Mouse (Mus musculus): ENCODE data around the gene Spats2l.

DNA sequence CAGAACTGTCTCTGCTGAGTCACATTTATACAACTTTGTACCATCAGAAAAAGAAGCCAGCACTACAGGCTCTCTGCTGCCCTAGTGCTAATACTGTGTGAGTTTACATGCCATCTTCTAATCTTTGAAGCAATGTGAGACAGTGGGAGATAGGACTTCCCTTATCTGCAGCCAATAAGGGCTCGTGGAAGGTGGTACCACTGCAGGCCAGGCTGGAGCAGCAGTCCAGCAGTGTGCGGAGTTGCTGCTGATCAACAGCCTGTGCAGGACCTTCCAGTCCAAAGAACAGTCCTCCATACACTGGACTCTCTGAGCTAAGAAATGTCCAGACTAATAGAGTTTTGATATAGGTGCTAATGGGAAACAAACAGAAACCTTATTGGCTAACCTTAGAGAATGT lies 59.2 kb downstream of the Spats2l start:
- no peak for TF ChIP-seq POLR2A (IDR thresholded peaks at IDR 0.05; ENCODE audit: control insufficient read depth in 1 of 2, insufficient read depth in 1 of 2, low read depth in 1 of 2, low read length in 2 of 2, poor library complexity in 1 of 2)
- TF ChIP-seq USF2 (IDR thresholded peaks at IDR 0.05; ENCODE audit: borderline replicate concordance in 1 of 2, insufficient read depth in 1 of 2, low read depth in 1 of 2, low read length in 2 of 2): no peak
- TF ChIP-seq EP300 (IDR thresholded peaks at IDR 0.05; ENCODE audit: low read depth in 1 of 2, low read length in 2 of 2): no peak
- TF ChIP-seq CTCF (IDR thresholded peaks at IDR 0.05 in 2 of 3, conservative IDR thresholded peaks at IDR 0.05 in 1 of 3; ENCODE audit: control insufficient read depth in 1 of 3, insufficient read depth in 1 of 3, low read depth in 2 of 3, low read length in 3 of 3, poor library complexity in 1 of 3, severe bottlenecking in 1 of 3): no peak
- TF ChIP-seq SMC3 (IDR thresholded peaks at IDR 0.05; ENCODE audit: low read depth, low read length): no peak
- no peak for TF ChIP-seq GABPA (IDR thresholded peaks at IDR 0.05; ENCODE audit: low read depth, low read length)
- TF ChIP-seq TAL1 (IDR thresholded peaks at IDR 0.05; ENCODE audit: low read length): no peak
- no peak for TF ChIP-seq MAFK (IDR thresholded peaks at IDR 0.05; ENCODE audit: borderline replicate concordance, low read depth, low read length)

Measured in MEL (cell line).